Mouse (Mus musculus) forebrain, embryonic 16.5 days (tissue): ENCODE results near the gene Hvcn1. TPM values are rescaled to one million over a fixed set of nuclear protein-coding genes. Genes with fewer than 3 reads are reported as not detected.
A peak's percentile ranks its signal among the peaks of the same experiment; 100 is the strongest.

Experiments
- ATAC-seq: fragments of 200-750 bp; cut with Nextera tagmentation; 2 replicates; pipeline ENCODE4 v1.8.0; 2017; ENCODE audit warnings: mild to moderate bottlenecking, moderate library complexity
- H3K27ac ChIP-seq: fragments of 300-500 bp; sonication (generic); 2 replicates; pipeline ENCODE4 v1.5.1; 2014; ENCODE audit warnings: low read length, control low read depth
- H3K27me3 ChIP-seq: fragments of 300-500 bp; sonication (generic); replicated peaks from 2 replicates; pipeline ENCODE4 v1.6.1; 2014; ENCODE audit warnings: low read length; ENCODE audit not compliant: control insufficient read depth, insufficient read depth
- H3K36me3 ChIP-seq: fragments of 300-500 bp; sonication (generic); 2 replicates; pipeline ENCODE4 v1.6.1; 2014; ENCODE audit not compliant: control insufficient read depth, insufficient read depth
- H3K4me1 ChIP-seq: fragments of 300-500 bp; sonication (generic); replicated peaks from 2 replicates; pipeline ENCODE4 v1.6.1; 2014; ENCODE audit warnings: low read length; ENCODE audit not compliant: control insufficient read depth, insufficient read depth
- H3K4me2 ChIP-seq: fragments of 300-500 bp; sonication (generic); 2 replicates; pipeline ENCODE4 v1.6.1; 2014; ENCODE audit warnings: mild to moderate bottlenecking, low read length, control low read depth
- H3K4me3 ChIP-seq: fragments of 300-500 bp; sonication (generic); replicated peaks from 2 replicates; pipeline ENCODE4 v1.5.1; 2014; ENCODE audit warnings: mild to moderate bottlenecking, low read length, control low read depth
- H3K9ac ChIP-seq: fragments of 300-500 bp; sonication (generic); replicated peaks from 2 replicates; pipeline ENCODE4 v1.6.1; 2014; ENCODE audit warnings: low read depth, low read length, control low read depth
- H3K9me3 ChIP-seq: fragments of 300-500 bp; sonication (generic); 2 replicates; pipeline ENCODE4 v1.6.1; 2016; ENCODE audit warnings: low read length; ENCODE audit not compliant: control insufficient read depth
- WGBS: fragments of 180-500 bp; shearing (Covaris S2); extraction: QIAGEN DNeasy Blood & Tissue Kit; methylation state at CpG from one replicate; pipeline ENCODE4 v1.1.7; 2014; 5-methylcytosine and 5-hydroxymethylcytosine counted together
- polyA plus RNA-seq: library from polyadenylated mRNA; unstranded; fragments of >200 nt; fragmentation: Nextera tagmentation; extraction: Ambion mirVana; gene quantifications from 2 replicates; pipeline ENCODE4 v1.2.1, GENCODE M21; 2015

Gene Hvcn1
- polyA plus RNA-seq, 1 experiment from 2014 or later, result 1.2 TPM

DNA sequence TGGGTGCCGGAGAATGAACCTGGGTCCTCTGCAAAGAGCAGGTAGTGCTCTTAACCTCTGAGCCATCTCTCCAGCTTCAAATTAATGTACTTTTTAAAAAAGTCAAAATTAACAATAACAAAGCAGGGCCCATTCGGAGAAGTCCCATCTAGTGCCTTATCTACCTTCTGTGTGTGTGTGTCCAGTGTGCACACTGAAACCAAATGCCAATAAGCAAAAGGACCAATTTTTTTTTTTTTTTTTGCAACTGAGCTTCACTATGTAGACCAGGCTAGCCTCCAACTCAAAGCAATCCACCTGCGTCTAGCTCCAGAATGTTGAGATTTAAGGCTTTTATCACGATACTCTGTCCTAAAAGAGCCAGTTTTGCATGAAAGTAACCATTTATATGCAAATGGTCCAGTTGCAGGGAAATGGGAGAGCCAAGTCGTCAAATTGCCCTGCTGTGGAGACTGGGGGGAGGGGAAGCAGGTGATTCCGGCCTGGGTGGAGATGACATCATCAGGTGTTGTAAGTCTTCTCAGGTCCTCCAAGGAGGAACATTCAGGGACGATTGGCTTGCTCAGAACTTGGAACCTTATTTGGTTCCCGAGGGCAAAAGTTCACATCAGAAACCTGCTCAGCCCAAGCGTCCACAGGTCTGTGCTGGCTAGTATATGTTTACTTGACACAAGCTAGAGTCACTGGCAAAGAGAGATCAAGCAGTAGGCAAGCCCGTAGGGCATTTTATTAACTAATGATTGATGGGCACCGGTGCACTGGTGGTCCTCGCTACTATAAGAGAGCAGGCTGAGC, 15.1 kb upstream of the Hvcn1 start:
- no peaks in the 10 kb centered on the region for H3K4me1 ChIP-seq
- 68% methylated on average over 12 of the region's 12 CpGs for WGBS
- no peak overlapping the region for H3K4me2 ChIP-seq
- H3K9me3 ChIP-seq, result no peaks in the 10 kb centered on the region
- no peak for ATAC-seq
- H3K36me3 ChIP-seq, result no peaks in the 10 kb centered on the region
- no peak overlapping the region for H3K4me3 ChIP-seq
- no peaks in the 10 kb centered on the region for H3K27me3 ChIP-seq
- no peak overlapping the region for H3K9ac ChIP-seq
- H3K27ac ChIP-seq, result no peak overlapping the region

DNA sequence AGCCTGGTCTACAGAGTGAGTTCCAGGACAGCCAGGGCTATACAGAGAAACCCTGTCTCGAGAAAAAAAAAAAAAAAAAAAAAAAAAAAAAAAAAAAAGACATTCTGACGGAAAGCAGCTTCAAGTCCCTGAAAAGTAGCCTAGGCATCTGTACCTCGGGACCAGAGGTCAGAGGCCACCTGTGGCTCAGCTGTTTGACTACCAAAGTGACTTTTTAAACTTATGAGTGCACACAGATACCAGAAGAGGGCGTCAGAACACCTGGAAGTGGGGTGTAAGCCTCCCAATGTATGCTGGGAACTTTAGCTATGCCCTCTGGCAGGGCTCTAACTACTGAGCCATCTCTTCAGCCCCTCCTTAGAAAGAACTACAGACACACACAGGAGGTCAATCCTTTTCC, 14.3 kb upstream of the Hvcn1 start:
- H3K27me3 ChIP-seq, result no peaks in the 10 kb centered on the region
- H3K4me2 ChIP-seq, result no peak overlapping the region
- no peak overlapping the region for H3K9ac ChIP-seq
- no peak for ATAC-seq
- H3K4me1 ChIP-seq, result no peaks in the 10 kb centered on the region
- 68% methylated on average over 3 of the region's 4 CpGs for WGBS
- no peak overlapping the region for H3K27ac ChIP-seq
- H3K36me3 ChIP-seq, result no peaks in the 10 kb centered on the region
- no peak overlapping the region for H3K4me3 ChIP-seq
- H3K9me3 ChIP-seq, result no peaks in the 10 kb centered on the region

DNA sequence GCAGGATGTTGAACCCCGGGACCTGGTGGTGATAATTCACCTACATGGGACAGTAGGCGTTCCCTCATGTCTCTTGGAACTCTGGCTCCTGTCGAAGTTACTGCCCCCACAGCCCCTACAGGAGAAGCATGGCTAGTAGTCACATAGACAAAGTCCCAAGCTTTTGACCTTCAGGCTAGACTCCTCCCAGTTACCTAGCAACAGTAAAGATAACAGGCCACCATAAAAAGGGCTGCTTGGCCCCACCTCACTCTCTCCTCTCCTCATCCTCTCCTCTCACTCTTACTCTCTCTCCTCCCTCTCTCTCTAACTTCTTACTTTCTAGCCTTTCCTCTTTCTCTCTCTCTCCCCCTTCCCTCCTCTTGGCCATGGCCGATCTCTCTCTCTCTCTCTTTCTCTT, 5.7 kb upstream of the Hvcn1 start:
- Histone ChIP-seq H3K9me3 (no peaks in the 10 kb centered on the region), H3K4me3 (no peak overlapping the region), H3K9ac (no peak overlapping the region), H3K36me3 (no peaks in the 10 kb centered on the region), H3K4me2 (no peak overlapping the region), H3K27me3 (no peaks in the 10 kb centered on the region), H3K27ac (no peak overlapping the region), H3K4me1 (no peaks in the 10 kb centered on the region)
- WGBS, result 96% methylated on average over 4 of the region's 4 CpGs
- ATAC-seq, result no peak

DNA sequence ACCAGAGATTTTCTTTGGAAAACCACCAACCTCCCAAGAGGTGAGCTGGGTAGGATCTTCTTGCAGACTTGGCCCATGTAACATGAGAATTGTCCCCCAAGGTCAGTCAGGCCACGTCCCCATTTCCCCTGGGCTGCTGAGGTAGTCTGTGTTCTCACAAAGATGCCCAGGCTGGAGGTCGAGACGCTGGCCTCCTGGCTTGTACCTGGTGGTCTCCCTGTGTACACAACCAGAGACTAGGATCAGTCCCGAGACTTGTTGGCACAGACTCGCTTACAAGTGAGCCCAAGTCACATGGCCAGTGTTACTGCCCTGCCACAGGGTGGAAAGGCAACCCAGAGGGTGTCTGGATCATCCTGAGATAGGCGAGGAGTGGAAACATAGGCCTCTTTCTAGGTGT, 4.7 kb upstream of the Hvcn1 start:
- no peak overlapping the region for H3K9ac ChIP-seq
- H3K4me2 ChIP-seq, result no peak overlapping the region
- no peak for ATAC-seq
- no peaks in the 10 kb centered on the region for H3K9me3 ChIP-seq
- no peaks in the 10 kb centered on the region for H3K27me3 ChIP-seq
- 90% methylated on average over 6 of the region's 6 CpGs for WGBS
- H3K4me1 ChIP-seq, result no peaks in the 10 kb centered on the region
- no peak overlapping the region for H3K4me3 ChIP-seq
- no peaks in the 10 kb centered on the region for H3K36me3 ChIP-seq
- H3K27ac ChIP-seq, result no peak overlapping the region

DNA sequence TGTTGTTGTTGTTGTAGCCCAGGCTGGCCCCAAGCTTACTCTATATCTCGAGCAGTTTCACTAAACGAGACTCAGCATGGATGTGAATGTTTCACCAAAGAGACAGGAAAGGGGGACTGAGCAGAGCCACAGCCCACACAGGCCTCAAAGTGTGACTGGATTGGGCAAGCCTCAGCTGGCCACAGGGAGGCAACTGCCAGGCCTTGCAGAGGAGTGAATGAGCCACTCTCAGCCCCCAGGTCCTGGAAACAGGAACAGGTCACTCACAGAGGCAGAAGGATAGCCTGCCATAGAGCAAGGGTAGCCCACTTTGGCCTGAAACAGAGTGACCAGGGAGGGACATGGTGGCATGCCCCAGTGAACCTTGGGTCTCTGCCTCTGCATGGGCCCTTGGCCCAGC, 2.4 kb upstream of the Hvcn1 start:
- H3K4me1 ChIP-seq, result no peaks in the 10 kb centered on the region
- ATAC-seq, result no peak
- no peak overlapping the region for H3K4me2 ChIP-seq
- no peak overlapping the region for H3K9ac ChIP-seq
- no peak overlapping the region for H3K4me3 ChIP-seq
- no peaks in the 10 kb centered on the region for H3K27me3 ChIP-seq
- no peak overlapping the region for H3K27ac ChIP-seq
- no peaks in the 10 kb centered on the region for H3K36me3 ChIP-seq
- H3K9me3 ChIP-seq, result no peaks in the 10 kb centered on the region
- WGBS, result 81% methylated on average over 2 of the region's 2 CpGs

DNA sequence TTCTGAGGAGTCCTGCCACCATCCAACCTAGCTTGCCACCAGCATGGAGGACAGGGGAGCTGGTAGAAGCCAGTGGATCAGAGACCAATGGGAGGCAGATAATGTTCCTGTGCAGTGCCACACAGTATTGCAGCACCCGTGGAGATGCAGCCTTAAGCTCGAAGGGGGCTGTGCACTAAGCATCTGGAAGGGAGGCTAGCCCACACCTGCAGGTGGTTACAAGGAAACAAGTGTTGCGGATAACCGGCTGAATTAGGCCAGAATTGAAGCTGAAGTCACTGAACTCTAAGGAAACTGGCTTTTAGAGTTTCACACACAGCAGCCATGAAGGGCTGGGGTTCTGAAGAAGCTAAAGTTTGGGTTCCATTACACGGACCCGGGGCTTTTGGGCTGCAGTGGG, 2.3 kb downstream of the Hvcn1 start:
- Histone ChIP-seq H3K4me3 (no peak overlapping the region), H3K36me3 (no peaks in the 10 kb centered on the region), H3K4me1 (0 out of 2 replicates have a peak, but pooled peaks cover 6% of the 10 kb centered on the region), H3K9ac (no peak overlapping the region), H3K27ac (no peak overlapping the region), H3K9me3 (no peaks in the 10 kb centered on the region), H3K4me2 (no peak overlapping the region), H3K27me3 (no peaks in the 10 kb centered on the region)
- 45% methylated on average over 6 of the region's 6 CpGs for WGBS
- no peak for ATAC-seq

DNA sequence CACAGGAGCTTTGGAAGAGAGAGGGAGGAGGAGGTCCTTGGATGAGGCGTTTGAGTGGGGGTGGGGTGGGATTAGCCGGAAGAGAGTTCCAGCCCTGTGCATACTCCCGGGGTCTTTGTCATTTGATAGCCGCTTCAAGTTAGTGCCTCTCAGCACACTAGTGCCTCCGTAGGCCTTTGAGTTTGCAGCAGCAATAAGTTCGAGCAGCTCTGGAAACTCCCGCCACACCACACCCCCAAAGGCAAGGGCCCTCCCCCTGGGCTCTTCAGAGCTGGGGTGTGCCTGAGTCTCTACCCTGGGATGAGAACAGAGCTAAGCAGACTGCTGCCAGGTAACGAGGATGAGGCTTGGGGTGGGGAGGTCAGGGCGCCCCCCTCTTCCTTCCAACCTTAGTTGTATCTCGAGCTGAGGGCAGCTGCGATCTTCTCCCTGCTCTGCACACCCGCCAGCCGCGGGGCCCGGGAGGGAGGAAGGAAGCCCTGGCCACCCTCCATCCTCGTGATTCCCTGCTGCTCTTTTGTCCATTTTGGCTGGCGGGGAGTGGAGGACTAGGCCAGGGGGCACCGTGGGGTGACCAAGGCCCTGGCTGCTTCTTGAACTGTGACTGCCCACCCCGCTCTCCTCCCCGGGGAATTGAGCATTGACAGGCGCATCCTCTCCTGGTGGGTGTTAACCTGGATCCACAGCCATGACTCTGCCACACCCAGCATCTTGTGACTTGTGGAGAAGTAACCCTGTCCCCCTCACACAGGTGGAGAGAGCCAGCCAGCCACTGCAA, 3.2 kb downstream of the Hvcn1 start:
- H3K9ac ChIP-seq, result peak overlapping the region; percentile 30; the same call in 1 of the 2 replicates
- no peak overlapping the region for H3K27ac ChIP-seq
- H3K4me1 ChIP-seq, result 0 out of 2 replicates have a peak, but pooled peaks cover 6% of the 10 kb centered on the region
- 0 out of 2 replicates have a peak, but pooled peaks have one; percentile 26 for ATAC-seq
- no peaks in the 10 kb centered on the region for H3K27me3 ChIP-seq
- 8% methylated on average over 17 of the region's 21 CpGs for WGBS
- H3K4me3 ChIP-seq, result peak overlapping the region; percentile 8; the same call in 1 of the 2 replicates
- no peaks in the 10 kb centered on the region for H3K36me3 ChIP-seq
- no peaks in the 10 kb centered on the region for H3K9me3 ChIP-seq
- peak overlapping the region; percentile 45 for H3K4me2 ChIP-seq

DNA sequence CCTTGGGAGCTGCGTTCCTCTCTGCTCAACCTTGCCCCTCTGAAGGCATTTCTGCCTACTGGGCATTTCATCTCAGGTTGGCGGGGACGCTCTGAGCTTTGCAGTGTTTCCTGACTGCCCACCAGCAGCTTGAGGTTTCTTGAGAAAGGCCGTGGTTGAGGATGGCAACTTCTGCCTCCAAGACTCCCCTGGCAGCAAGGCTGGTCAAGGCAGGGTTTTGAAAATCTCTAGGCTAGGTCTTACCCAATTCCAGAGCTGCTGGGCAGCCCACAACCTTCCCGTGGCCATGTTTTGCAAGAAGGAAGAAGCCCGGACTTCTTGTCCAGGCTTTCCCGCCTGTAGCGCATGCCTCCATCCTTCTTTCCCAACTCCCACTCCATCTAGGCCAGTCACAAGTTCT, 4.3 kb downstream of the Hvcn1 start:
- H3K4me1 ChIP-seq, result 0 out of 2 replicates have a peak, but pooled peaks cover 6% of the 10 kb centered on the region
- H3K9me3 ChIP-seq, result no peaks in the 10 kb centered on the region
- H3K4me3 ChIP-seq, result no peak overlapping the region
- ATAC-seq, result no peak
- no peak overlapping the region for H3K27ac ChIP-seq
- no peak overlapping the region for H3K9ac ChIP-seq
- H3K4me2 ChIP-seq, result no peak overlapping the region
- 94% methylated on average over 8 of the region's 8 CpGs for WGBS
- H3K27me3 ChIP-seq, result no peaks in the 10 kb centered on the region
- H3K36me3 ChIP-seq, result no peaks in the 10 kb centered on the region

DNA sequence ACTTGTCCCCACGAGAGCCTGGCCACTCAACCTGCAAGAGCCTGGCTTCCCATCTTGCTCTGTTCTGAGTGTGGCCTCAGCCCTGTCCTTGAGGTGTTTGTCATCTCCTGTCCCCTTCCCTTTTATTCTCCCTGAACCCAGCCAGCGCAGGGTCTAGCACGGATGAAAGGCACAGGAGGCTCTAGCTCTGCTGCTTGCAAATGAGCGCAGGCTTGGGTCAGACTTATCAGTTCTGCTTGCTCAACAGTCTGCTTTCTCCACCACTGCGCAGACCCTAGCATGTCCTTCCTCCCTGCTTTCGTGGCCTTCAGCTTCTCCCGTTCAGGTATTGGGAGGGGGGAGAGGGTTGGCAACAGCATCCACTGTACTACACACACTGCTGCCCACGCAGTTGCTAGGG, 5.5 kb downstream of the Hvcn1 start:
- Histone ChIP-seq H3K36me3 (no peaks in the 10 kb centered on the region), H3K27ac (no peak overlapping the region), H3K27me3 (no peaks in the 10 kb centered on the region), H3K4me1 (0 out of 2 replicates have a peak, but pooled peaks cover 6% of the 10 kb centered on the region), H3K9ac (no peak overlapping the region), H3K9me3 (no peaks in the 10 kb centered on the region), H3K4me2 (no peak overlapping the region), H3K4me3 (no peak overlapping the region)
- ATAC-seq, result no peak
- 87% methylated on average over 8 of the region's 8 CpGs for WGBS
